Mouse (Mus musculus) embryonic facial prominence, embryonic 13.5 days (tissue): ENCODE measurements at regions not wholly inside any gene's neighbourhood (a gene's known extent, or its start where the extent isn't known, plus 50 kb on each side); places are given as distances from the start of the nearest gene placed in this dataset.
A peak's percentile ranks its signal among the peaks of the same experiment; 100 is the strongest.

ENCODE experiments used
- ATAC-seq: fragments of 200-750 bp; cut with Nextera tagmentation; 2 replicates; pipeline ENCODE4 v1.8.0; 2017; ENCODE audit warnings: low read depth; ENCODE audit not compliant: insufficient number of reproducible peaks, insufficient read depth, low FRiP score, low TSS enrichment
- H3K27ac ChIP-seq: fragments of 300-500 bp; sonication (generic); 2 replicates; pipeline ENCODE4 v1.5.1; 2015; ENCODE audit warnings: moderate library complexity, mild to moderate bottlenecking, inconsistent platforms
- H3K27me3 ChIP-seq: fragments of 300-500 bp; sonication (generic); 2 replicates; pipeline ENCODE4 v1.6.1; 2015; ENCODE audit warnings: mild to moderate bottlenecking, inconsistent platforms
- H3K36me3 ChIP-seq: fragments of 300-500 bp; sonication (generic); 2 replicates; pipeline ENCODE4 v1.6.1; 2015; ENCODE audit warnings: mild to moderate bottlenecking, inconsistent platforms
- H3K4me1 ChIP-seq: fragments of 300-500 bp; sonication (generic); 2 replicates; pipeline ENCODE4 v1.6.1; 2015; ENCODE audit warnings: inconsistent platforms
- H3K4me2 ChIP-seq: fragments of 300-500 bp; sonication (generic); 2 replicates; pipeline ENCODE4 v1.6.1; 2015; ENCODE audit warnings: moderate library complexity, mild to moderate bottlenecking, inconsistent platforms
- H3K4me3 ChIP-seq: fragments of 300-500 bp; sonication (generic); 2 replicates; pipeline ENCODE4 v1.5.1; 2015; ENCODE audit warnings: mild to moderate bottlenecking, inconsistent platforms
- H3K9ac ChIP-seq: fragments of 300-500 bp; sonication (generic); 2 replicates; pipeline ENCODE4 v1.6.1; 2015; ENCODE audit warnings: mild to moderate bottlenecking, inconsistent platforms
- H3K9me3 ChIP-seq: fragments of 300-500 bp; sonication (generic); 2 replicates; pipeline ENCODE4 v1.6.1; 2016; ENCODE audit warnings: inconsistent platforms
- WGBS: fragments of 180-500 bp; shearing (Covaris S2); methylation state at CpG from one replicate; pipeline ENCODE4 v1.1.7; 2015; ENCODE audit warnings: mixed read lengths; 5-methylcytosine and 5-hydroxymethylcytosine counted together

DNA sequence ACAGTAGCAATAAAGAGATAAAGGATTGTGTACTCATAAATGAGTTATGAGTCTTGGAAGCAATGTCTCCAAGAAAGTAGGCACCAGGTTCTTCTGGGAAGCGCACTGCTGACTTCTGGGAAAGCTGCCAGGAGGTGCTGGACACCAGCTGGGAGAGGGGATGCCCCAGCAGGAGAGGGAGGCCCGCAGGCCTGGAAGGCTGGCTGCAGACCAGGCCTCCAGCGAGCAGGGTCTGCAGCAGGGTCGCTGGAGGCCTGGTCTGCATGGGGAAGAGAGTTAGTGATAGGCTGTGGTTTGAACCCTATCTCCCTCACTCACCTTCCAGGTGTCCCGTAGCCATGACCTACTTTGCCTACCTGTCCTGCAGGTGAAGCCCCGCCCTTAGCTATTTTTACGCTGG lies 102.6 kb upstream of the 1600014C23Rik start:
- Histone ChIP-seq H3K27me3 (no peaks in the 10 kb centered on the region), H3K27ac (no peak overlapping the region), H3K9me3 (0 out of 2 replicates have a peak, but pooled peaks cover 2% of the 10 kb centered on the region), H3K9ac (no peak overlapping the region), H3K36me3 (no peaks in the 10 kb centered on the region), H3K4me3 (no peak overlapping the region), H3K4me1 (peaks cover 11% of the 10 kb centered on the region), H3K4me2 (no peak overlapping the region)
- WGBS = 68% methylated on average over 7 of the region's 7 CpGs
- ATAC-seq = no peak

DNA sequence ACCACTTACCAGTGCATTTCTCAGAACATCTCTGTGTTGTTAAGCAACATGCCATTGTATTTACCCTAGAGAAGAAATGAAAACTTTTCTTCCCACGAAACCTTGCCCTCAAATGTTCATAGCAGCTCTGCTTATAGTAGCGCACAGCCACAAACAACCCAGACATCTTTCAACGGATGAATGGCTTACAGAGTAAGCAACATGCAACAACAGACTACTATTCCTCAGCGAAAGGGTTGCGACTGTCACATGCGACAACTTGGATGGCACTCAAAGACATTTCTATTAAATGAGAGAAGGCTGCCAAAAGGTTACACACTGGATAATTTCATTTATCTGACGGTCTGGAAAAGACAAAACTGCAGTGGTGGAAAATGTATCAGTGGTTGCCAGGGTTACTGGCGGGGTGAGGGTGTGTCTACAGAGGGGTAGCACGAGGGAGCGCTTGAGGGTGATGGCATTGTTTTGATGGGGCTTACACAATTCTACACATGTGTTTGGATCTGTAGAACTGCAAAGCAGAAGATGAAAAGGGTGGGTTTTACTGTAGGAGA lies 101.0 kb upstream of the 1600014C23Rik start:
- no peak for ATAC-seq
- Histone ChIP-seq H3K36me3 (no peaks in the 10 kb centered on the region), H3K4me3 (no peak overlapping the region), H3K27me3 (no peaks in the 10 kb centered on the region), H3K4me1 (peaks cover 11% of the 10 kb centered on the region), H3K9ac (no peak overlapping the region), H3K4me2 (no peak overlapping the region), H3K27ac (no peak overlapping the region; the same call in 1 of the 2 replicates), H3K9me3 (0 out of 2 replicates have a peak, but pooled peaks cover 13% of the 10 kb centered on the region)
- WGBS = 69% methylated on average over 10 of the region's 10 CpGs

DNA sequence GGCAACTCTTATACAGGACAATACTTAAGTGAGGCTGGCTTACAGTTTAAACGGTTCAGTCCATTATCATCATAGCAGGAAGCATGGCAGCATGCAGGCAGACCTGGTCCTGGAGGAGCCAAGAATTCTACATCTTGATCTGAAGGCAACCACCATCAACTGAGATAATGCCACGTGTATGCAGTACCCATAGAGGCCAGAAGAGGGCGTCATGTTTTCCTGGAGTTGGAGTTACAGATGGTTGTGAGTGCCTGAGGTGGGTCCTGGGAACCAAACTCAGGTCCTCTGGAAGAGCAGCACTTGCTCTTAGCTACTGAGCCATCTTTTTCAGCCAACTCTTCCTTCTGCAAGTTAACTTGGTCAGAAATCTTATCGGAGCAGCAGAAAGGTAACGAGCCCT lies 96.7 kb upstream of the 1600014C23Rik start:
- 0 out of 2 replicates have a peak, but pooled peaks cover 13% of the 10 kb centered on the region for H3K9me3 ChIP-seq
- no peak overlapping the region for H3K4me2 ChIP-seq
- no peak overlapping the region for H3K4me3 ChIP-seq
- H3K4me1 ChIP-seq = peaks cover 18% of the 10 kb centered on the region
- no peak overlapping the region for H3K27ac ChIP-seq
- no peak overlapping the region for H3K9ac ChIP-seq
- 84% methylated on average over 5 of the region's 5 CpGs for WGBS
- no peak for ATAC-seq
- no peaks in the 10 kb centered on the region for H3K36me3 ChIP-seq
- H3K27me3 ChIP-seq = no peaks in the 10 kb centered on the region

DNA sequence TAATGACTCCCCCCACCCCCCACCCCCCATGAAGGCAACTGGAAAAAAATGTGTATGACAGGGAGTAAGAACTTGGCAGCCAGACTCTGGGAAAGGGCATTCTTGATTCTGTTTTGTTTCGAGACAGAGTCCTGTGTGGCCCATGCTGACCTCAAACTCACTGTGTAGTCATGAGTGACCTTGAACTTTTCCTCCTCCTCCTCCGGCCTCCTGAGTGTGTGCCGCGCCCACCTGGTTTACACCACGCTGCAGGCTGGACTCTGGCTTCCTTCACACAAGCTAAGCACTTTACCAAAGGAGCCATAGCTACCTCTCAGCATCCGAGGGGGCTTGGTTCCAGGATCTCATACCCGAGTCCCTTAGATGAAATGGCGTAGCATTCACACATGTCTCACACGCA lies 95.9 kb upstream of the 1600014C23Rik start:
- no peak overlapping the region for H3K4me3 ChIP-seq
- no peak overlapping the region for H3K27ac ChIP-seq
- H3K4me1 ChIP-seq = peaks cover 24% of the 10 kb centered on the region
- H3K36me3 ChIP-seq = no peaks in the 10 kb centered on the region
- no peaks in the 10 kb centered on the region for H3K27me3 ChIP-seq
- 81% methylated on average over 9 of the region's 9 CpGs for WGBS
- H3K4me2 ChIP-seq = no peak overlapping the region
- no peak for ATAC-seq
- H3K9ac ChIP-seq = no peak overlapping the region
- H3K9me3 ChIP-seq = 0 out of 2 replicates have a peak, but pooled peaks cover 13% of the 10 kb centered on the region

DNA sequence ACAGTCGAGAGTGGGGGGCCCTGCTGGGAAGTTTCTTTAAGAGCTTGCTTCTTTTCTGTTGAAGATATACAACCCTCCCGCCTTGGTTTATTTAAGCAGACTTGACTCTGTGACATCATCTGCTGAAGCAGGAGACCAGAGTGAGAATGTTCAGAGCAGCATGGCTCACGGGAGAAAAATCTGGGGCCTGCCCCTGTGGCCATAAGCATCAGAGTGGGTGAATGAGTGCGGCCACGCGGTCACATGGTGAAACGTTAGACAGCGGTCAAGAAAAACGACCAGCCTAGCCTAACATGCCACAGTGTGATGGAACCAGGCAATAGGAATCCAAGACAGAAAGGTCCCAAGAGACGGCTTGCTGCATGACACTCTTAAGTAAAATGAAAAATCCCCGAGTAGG lies 95.2 kb upstream of the 1600014C23Rik start:
- H3K9me3 ChIP-seq = 0 out of 2 replicates have a peak, but pooled peaks cover 13% of the 10 kb centered on the region
- no peaks in the 10 kb centered on the region for H3K36me3 ChIP-seq
- H3K27ac ChIP-seq = 0 out of 2 replicates have a peak overlapping the region, but pooled peaks have one; percentile 5
- H3K4me3 ChIP-seq = no peak overlapping the region
- peaks cover 24% of the 10 kb centered on the region for H3K4me1 ChIP-seq
- no peak overlapping the region for H3K9ac ChIP-seq
- H3K27me3 ChIP-seq = no peaks in the 10 kb centered on the region
- no peak for ATAC-seq
- WGBS = 76% methylated on average over 11 of the region's 11 CpGs
- no peak overlapping the region for H3K4me2 ChIP-seq

DNA sequence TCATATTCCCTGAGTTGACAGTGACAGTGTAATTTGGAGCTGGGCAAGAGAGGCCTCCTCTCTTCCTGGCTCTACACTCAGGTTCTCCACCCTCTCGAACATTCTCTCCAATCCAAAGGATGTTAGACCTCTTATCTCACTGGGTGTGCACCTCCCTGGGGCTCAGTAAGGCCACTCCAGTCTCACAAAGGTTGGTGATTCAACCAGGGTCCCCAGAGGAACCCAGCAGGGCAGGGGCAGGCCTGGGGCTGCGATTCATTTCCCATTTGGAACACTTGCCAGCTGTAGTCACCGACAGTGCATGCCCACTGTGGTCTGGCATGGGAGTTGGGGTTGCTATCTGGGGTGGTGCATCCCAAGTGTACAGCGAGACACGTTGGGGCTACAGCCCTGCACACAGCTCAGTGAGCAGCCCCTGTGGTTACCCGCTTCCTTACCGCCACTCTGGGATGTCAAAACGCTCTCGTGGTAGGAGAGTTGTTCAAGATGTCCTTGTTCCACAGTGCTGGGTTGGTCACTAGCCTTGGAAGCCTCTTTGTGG lies 94.7 kb upstream of the 1600014C23Rik start:
- H3K27ac ChIP-seq = 0 out of 2 replicates have a peak overlapping the region, but pooled peaks have one; percentile 5
- H3K9ac ChIP-seq = no peak overlapping the region
- WGBS = 87% methylated on average over 9 of the region's 9 CpGs
- H3K27me3 ChIP-seq = no peaks in the 10 kb centered on the region
- H3K36me3 ChIP-seq = no peaks in the 10 kb centered on the region
- H3K4me2 ChIP-seq = no peak overlapping the region
- no peak for ATAC-seq
- H3K9me3 ChIP-seq = 0 out of 2 replicates have a peak, but pooled peaks cover 13% of the 10 kb centered on the region
- no peak overlapping the region for H3K4me3 ChIP-seq
- H3K4me1 ChIP-seq = peaks cover 24% of the 10 kb centered on the region

DNA sequence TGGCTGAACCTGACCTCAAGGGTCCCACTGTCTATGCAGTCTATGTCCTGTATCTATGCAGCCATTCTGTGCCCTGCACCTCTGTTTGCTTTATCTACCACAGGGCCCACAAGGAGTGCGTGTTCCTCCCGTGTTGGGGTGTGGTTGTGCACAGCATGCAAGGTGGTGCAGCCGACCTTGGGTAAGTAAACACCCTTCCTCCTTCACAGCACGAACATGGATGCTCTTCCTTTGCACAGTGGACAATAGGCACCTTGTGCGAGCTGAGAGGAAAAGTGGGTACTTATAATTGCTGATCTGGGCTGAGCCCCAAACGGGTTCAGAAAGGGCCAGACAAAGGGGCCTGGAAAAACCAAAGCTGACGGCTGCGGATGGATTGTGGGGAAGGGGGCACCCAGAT lies 91.3 kb upstream of the 1600014C23Rik start:
- Histone ChIP-seq H3K27ac (peak overlapping the region; percentile 66; the same call in 1 of the 2 replicates), H3K4me2 (no peak overlapping the region), H3K27me3 (no peaks in the 10 kb centered on the region), H3K36me3 (no peaks in the 10 kb centered on the region), H3K4me1 (peaks cover 32% of the 10 kb centered on the region), H3K9me3 (0 out of 2 replicates have a peak, but pooled peaks cover under 1% of the 10 kb centered on the region), H3K4me3 (no peak overlapping the region), H3K9ac (no peak overlapping the region)
- WGBS = 50% methylated on average over 8 of the region's 8 CpGs
- ATAC-seq = no peak

DNA sequence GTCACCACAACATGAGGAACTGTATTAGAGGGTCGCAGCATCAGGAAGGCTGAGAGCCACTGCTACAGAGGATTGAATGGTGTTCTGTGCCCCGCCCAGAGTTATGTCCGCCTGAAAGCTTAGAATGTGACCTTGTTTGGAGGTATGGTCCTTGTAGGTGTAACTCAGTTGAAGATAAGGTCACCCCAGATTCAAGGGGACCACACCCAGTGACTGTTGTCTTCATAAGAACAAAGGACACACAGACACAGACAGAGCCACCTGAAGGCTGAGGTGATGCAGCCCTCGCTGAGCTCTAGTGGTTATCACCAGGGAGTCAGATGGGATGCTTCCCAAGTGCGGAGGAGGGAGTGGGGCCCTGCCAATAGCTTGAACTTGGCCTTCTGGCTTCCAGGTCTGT lies 89.9 kb upstream of the 1600014C23Rik start:
- Histone ChIP-seq H3K27ac (no peak overlapping the region), H3K9me3 (no peaks in the 10 kb centered on the region), H3K4me2 (no peak overlapping the region), H3K4me3 (no peak overlapping the region), H3K4me1 (peaks cover 27% of the 10 kb centered on the region), H3K36me3 (no peaks in the 10 kb centered on the region), H3K27me3 (no peaks in the 10 kb centered on the region; the same call in 1 of the 2 replicates), H3K9ac (no peak overlapping the region)
- 86% methylated on average over 5 of the region's 5 CpGs for WGBS
- ATAC-seq = no peak

DNA sequence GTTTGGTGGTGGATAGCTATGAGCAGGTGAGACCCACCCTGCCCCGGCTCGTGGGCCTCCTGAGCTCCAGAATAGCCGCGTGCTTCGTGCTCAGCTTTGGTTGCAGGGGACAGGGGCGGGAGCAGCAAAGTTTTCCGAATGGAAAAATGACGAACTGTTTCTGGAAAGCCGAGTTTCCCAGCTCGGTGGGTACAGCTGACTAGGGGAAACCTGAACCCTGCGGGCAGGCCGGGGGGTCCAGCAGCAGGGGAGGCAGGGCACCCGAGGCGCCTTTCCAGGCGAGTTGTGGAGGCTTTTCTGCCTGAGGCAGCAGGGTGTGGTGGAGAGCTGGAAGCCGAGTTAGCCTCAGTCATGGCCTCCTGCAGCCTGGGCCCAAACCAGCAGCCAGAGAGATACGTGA lies 88.8 kb upstream of the 1600014C23Rik start:
- Histone ChIP-seq H3K9me3 (no peaks in the 10 kb centered on the region), H3K4me1 (peaks cover 21% of the 10 kb centered on the region), H3K9ac (0 out of 2 replicates have a peak overlapping the region, but pooled peaks have one; percentile 44), H3K36me3 (no peaks in the 10 kb centered on the region), H3K27ac (peak overlapping the region; percentile 79), H3K27me3 (no peaks in the 10 kb centered on the region; the same call in 1 of the 2 replicates), H3K4me2 (no peak overlapping the region), H3K4me3 (no peak overlapping the region)
- ATAC-seq = peak; percentile 26; the same call in 1 of the 2 replicates
- WGBS = 65% methylated on average over 17 of the region's 17 CpGs

DNA sequence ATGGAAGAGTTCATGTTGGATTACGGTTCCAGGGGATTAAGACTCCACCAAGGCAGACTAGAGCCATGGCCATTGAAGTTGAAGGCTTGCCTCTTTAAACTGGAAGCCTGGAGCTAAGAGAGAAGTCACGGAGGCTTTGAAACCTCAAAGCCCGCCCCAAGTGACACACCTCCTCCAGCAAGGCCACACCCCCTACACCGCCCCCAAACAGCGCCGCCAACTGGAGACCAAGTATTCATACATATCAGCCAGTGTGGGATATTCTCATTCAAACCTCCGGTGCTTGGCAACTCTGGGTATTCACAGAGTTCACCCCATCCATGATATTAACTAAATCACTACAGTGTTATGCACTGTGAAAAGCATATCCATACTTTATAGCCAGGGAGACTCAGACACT lies 87.7 kb upstream of the 1600014C23Rik start:
- Histone ChIP-seq H3K4me3 (no peak overlapping the region), H3K4me1 (peaks cover 21% of the 10 kb centered on the region), H3K27ac (no peak overlapping the region), H3K9me3 (no peaks in the 10 kb centered on the region), H3K27me3 (no peaks in the 10 kb centered on the region; the same call in 1 of the 2 replicates), H3K9ac (no peak overlapping the region), H3K36me3 (no peaks in the 10 kb centered on the region), H3K4me2 (no peak overlapping the region)
- ATAC-seq = no peak
- WGBS = 92% methylated on average over 7 of the region's 7 CpGs

DNA sequence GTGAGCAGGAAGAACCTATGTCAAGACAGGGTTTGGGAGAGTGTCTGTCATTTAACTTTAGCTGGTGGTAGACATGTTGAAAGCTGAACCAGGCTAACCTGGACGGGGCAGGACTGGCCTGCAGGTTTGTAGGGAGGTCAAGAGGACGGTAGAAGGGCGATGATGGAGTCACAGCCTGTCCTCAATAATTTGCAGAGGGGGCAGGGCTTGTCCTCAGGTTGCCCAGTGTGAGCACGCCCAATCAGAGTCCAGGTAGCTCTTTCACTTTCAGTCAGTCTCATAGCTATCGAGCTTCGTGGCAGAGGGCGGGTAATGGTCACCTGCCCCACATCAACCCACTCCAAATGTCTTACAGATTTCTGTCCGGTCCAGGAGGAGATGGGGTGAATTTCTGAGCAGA lies 85.5 kb upstream of the 1600014C23Rik start:
- H3K4me3 ChIP-seq = no peak overlapping the region
- no peaks in the 10 kb centered on the region for H3K9me3 ChIP-seq
- no peak overlapping the region for H3K27ac ChIP-seq
- no peak for ATAC-seq
- H3K36me3 ChIP-seq = no peaks in the 10 kb centered on the region
- WGBS = 82% methylated on average over 8 of the region's 8 CpGs
- no peaks in the 10 kb centered on the region; the same call in 1 of the 2 replicates for H3K27me3 ChIP-seq
- peaks cover 26% of the 10 kb centered on the region for H3K4me1 ChIP-seq
- no peak overlapping the region for H3K9ac ChIP-seq
- H3K4me2 ChIP-seq = no peak overlapping the region

DNA sequence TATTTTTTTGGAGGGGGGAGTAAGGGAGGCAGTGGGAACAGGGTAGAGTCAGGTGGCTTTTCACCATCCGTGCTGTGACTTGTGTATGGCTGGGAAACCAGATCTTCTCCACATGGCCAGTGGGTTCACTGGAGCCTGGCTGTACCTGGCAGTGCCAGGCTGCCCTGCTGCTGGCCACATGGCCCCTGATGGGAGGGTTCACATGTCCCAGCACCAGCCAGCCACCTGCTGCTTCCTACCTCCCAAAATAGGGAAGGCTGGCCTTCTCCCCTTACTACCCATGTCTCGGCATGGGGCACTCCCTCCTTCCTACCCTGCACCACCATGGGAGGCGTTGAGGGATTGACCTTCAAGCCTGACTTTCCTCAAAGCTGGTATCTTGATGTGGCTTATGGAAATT lies 82.9 kb upstream of the 1600014C23Rik start:
- H3K9ac ChIP-seq = no peak overlapping the region
- ATAC-seq = no peak
- 79% methylated on average over 3 of the region's 3 CpGs for WGBS

More for the DNA sequence above, 82.9 kb upstream of the 1600014C23Rik start:
- Histone ChIP-seq H3K4me3 (no peak overlapping the region), H3K4me2 (no peak overlapping the region), H3K27ac (no peak overlapping the region), H3K27me3 (no peaks in the 10 kb centered on the region; the same call in 1 of the 2 replicates), H3K9me3 (no peaks in the 10 kb centered on the region), H3K4me1 (peaks cover 18% of the 10 kb centered on the region), H3K36me3 (no peaks in the 10 kb centered on the region)
